In genomic region chr1:150857779-150858178, GRCm38 (mm10) we compare ENCODE assay signal across 18 mouse cellular contexts.
"Had no signal": no experiment of that assay in that cellular context is flagged by ENCODE, and none has a peak within 500 bp of the region (broad histone marks: within the 10 kb centered on the region; RNA-seq: fewer than 3 reads in every experiment).

No protein-coding gene starts in this region.

- H3K4me3 ChIP-seq: kidney, embryonic 15.5 days; left cerebral cortex, adult 2 months; limb, embryonic 12.5 days; limb, embryonic 15.5 days; midbrain, embryonic 13.5 days had no signal

- H3K4me2 ChIP-seq: kidney, embryonic 15.5 days; limb, embryonic 12.5 days; limb, embryonic 15.5 days; liver, embryonic 11.5 days; lung, embryonic 14.5 days; midbrain, embryonic 13.5 days had no signal

- H3K9me3 ChIP-seq: kidney, embryonic 15.5 days; limb, embryonic 12.5 days; limb, embryonic 15.5 days; midbrain, embryonic 13.5 days had no signal

- ATAC-seq: liver, postnatal 0 days; lung, postnatal 0 days; midbrain, embryonic 13.5 days; midbrain, embryonic 16.5 days had no signal

- H3K27me3 ChIP-seq: kidney, embryonic 15.5 days; limb, embryonic 12.5 days; limb, embryonic 15.5 days; midbrain, embryonic 13.5 days had no signal

- H3K9ac ChIP-seq: kidney, embryonic 15.5 days; limb, embryonic 12.5 days; limb, embryonic 15.5 days; liver, embryonic 14.5 days; liver, postnatal 0 days; lung, embryonic 14.5 days; midbrain, embryonic 13.5 days had no signal

- DNase-seq: kidney, postnatal 10 days; kidney, postnatal 36 days; layer of hippocampus, postnatal 36 days; left cerebral cortex, postnatal 4 days; liver, postnatal 0 days; lung, embryonic 14.5 days; thymus, adult 18-20 months; thymus, postnatal 36 days had no signal

- H3K27ac ChIP-seq: kidney, embryonic 15.5 days; left cerebral cortex, adult 2 months; limb, embryonic 12.5 days; limb, embryonic 15.5 days; liver, embryonic 14.5 days; macrophage; midbrain, embryonic 13.5 days had no signal

- H3K36me3 ChIP-seq: limb, embryonic 15.5 days; midbrain, embryonic 13.5 days had no signal

- H3K4me1 ChIP-seq: kidney, embryonic 15.5 days; limb, embryonic 15.5 days; midbrain, embryonic 13.5 days had no signal
